Mouse (Mus musculus) intestine, embryonic 15.5 days (tissue): Measurements from ENCODE around the gene Lmntd2. TPM values are rescaled to one million over a fixed set of nuclear protein-coding genes. Genes with fewer than 3 reads are reported as not detected.

Experiments
- ATAC-seq: fragments of 200-750 bp; cut with Nextera tagmentation; 2 replicates; pipeline ENCODE4 v1.8.0; 2017; ENCODE audit warnings: moderate TSS enrichment, moderate library complexity
- H3K27ac ChIP-seq: fragments of 300-500 bp; sonication (generic); 2 replicates; pipeline ENCODE4 v1.5.1; 2015; ENCODE audit warnings: mild to moderate bottlenecking, inconsistent platforms
- H3K27me3 ChIP-seq: fragments of 300-500 bp; sonication (generic); replicated peaks from 2 replicates; pipeline ENCODE4 v1.6.1; 2015; ENCODE audit warnings: inconsistent platforms
- H3K36me3 ChIP-seq: fragments of 300-500 bp; sonication (generic); 2 replicates; pipeline ENCODE4 v1.6.1; 2015; ENCODE audit warnings: inconsistent platforms
- H3K4me1 ChIP-seq: fragments of 300-500 bp; sonication (generic); replicated peaks from 2 replicates; pipeline ENCODE4 v1.6.1; 2015; ENCODE audit warnings: inconsistent platforms
- H3K4me2 ChIP-seq: fragments of 300-500 bp; sonication (generic); replicated peaks from 2 replicates; pipeline ENCODE4 v1.6.1; 2015; ENCODE audit warnings: mild to moderate bottlenecking, inconsistent platforms
- H3K4me3 ChIP-seq: fragments of 300-500 bp; sonication (generic); replicated peaks from 2 replicates; pipeline ENCODE4 v1.5.1; 2015; ENCODE audit warnings: inconsistent platforms
- H3K9ac ChIP-seq: fragments of 300-500 bp; sonication (generic); 2 replicates; pipeline ENCODE4 v1.6.1; 2015; ENCODE audit warnings: inconsistent platforms
- H3K9me3 ChIP-seq: fragments of 300-500 bp; sonication (generic); 2 replicates; pipeline ENCODE4 v1.6.1; 2016; ENCODE audit warnings: inconsistent platforms
- WGBS: fragments of 180-500 bp; shearing (Covaris S2); methylation state at CpG from one replicate; pipeline ENCODE4 v1.1.7; 2015; 5-methylcytosine and 5-hydroxymethylcytosine counted together
- polyA plus RNA-seq: library from polyadenylated mRNA; unstranded; fragments of >200 nt; fragmentation: Nextera tagmentation; extraction: Ambion mirVana; gene quantifications from 2 replicates; pipeline ENCODE4 v1.2.1, GENCODE M21; 2015

The Lmntd2 gene
- polyA plus RNA-seq, 1 experiment from 2014 or later: 3.5 TPM

- H3K4me3 ChIP-seq: no peak overlapping the region
- H3K4me2 ChIP-seq: peak overlapping the region; percentile 83
- 0 out of 2 replicates have a peak overlapping the region, but pooled peaks have one; percentile 17 for H3K9ac ChIP-seq
- H3K4me1 ChIP-seq: peaks cover 42% of the 10 kb centered on the region
- 81% methylated on average over 4 of the region's 4 CpGs for WGBS
- no peaks in the 10 kb centered on the region for H3K27me3 ChIP-seq
- H3K36me3 ChIP-seq: peaks cover 4% of the 10 kb centered on the region; the same call in 1 of the 2 replicates
- H3K27ac ChIP-seq: peak overlapping the region; percentile 91
- H3K9me3 ChIP-seq: no peaks in the 10 kb centered on the region
- ATAC-seq: no peak
These were observed 8.9 kb upstream of the Lmntd2 start for GRCm38 (mm10) chr7:141222696-141223215.

DNA sequence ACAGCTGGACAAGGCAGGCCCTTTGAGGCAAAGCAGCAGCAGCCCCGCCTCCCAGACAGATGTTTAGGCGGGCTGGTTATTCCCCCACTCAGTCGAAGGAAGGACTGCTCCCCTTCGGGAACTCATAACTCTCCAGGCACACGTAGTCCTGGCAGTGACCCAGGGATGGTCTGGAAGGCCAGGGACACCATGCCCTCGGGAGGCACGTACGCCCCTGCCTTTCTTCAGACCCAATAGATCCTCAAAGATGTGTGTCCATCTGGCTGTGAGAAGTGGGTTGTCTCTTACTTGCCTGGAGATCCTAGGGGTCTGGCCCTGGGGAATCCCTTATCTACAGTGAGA lies 8.2 kb upstream of the Lmntd2 start:
- Histone ChIP-seq H3K4me3 (peak overlapping the region; percentile 64), H3K9ac (peak overlapping the region; percentile 17), H3K27ac (peak overlapping the region; percentile 91), H3K4me1 (peaks cover 49% of the 10 kb centered on the region), H3K4me2 (peak overlapping the region; percentile 83), H3K36me3 (peaks cover 4% of the 10 kb centered on the region; the same call in 1 of the 2 replicates), H3K9me3 (no peaks in the 10 kb centered on the region), H3K27me3 (no peaks in the 10 kb centered on the region)
- 10% methylated on average over 8 of the region's 8 CpGs for WGBS
- ATAC-seq: no peak

GRCm38 (mm10) chr7:141221249-141222125 lies 7.6 kb upstream of the Lmntd2 start:
- Histone ChIP-seq H3K9ac (peak overlapping the region; percentile 85), H3K4me2 (peak overlapping the region; percentile 83), H3K4me1 (peaks cover 54% of the 10 kb centered on the region), H3K27ac (peak overlapping the region; percentile 91), H3K4me3 (peak overlapping the region; percentile 64), H3K36me3 (peaks cover 4% of the 10 kb centered on the region; the same call in 1 of the 2 replicates), H3K9me3 (no peaks in the 10 kb centered on the region), H3K27me3 (no peaks in the 10 kb centered on the region)
- WGBS: 3% methylated on average over 44 of the region's 44 CpGs
- ATAC-seq: peak; percentile 97

DNA sequence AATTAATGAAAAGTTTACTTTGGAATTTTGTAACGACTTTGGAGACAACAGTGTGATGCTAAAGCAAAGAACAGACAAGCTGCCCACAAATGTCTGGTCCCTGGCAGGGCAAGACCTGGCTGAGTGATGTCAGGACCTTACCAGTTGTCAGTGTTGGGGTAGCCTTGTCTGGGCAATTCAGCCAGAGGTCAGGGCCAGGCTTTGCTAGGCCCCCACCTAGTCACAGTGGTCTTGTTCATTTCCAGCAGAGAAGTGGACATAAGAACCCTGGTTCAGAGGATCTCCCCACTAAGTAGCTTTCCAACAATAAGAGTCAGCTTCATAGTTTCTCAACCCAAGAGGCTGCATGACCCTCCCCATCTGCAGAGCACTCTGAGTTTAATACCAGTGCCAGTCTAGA lies 6.5 kb upstream of the Lmntd2 start:
- Histone ChIP-seq H3K27me3 (no peaks in the 10 kb centered on the region), H3K27ac (peak overlapping the region; percentile 82; the same call in 1 of the 2 replicates), H3K36me3 (peaks cover 4% of the 10 kb centered on the region; the same call in 1 of the 2 replicates), H3K9me3 (no peaks in the 10 kb centered on the region), H3K9ac (peak overlapping the region; percentile 85; the same call in 1 of the 2 replicates), H3K4me1 (peaks cover 58% of the 10 kb centered on the region), H3K4me2 (peak overlapping the region; percentile 83), H3K4me3 (peak overlapping the region; percentile 64)
- no peak for ATAC-seq
- 70% methylated on average over 1 of the region's 1 CpGs for WGBS

- Histone ChIP-seq H3K4me2 (peak overlapping the region; percentile 83), H3K4me1 (peaks cover 62% of the 10 kb centered on the region), H3K36me3 (peaks cover 4% of the 10 kb centered on the region; the same call in 1 of the 2 replicates), H3K4me3 (no peak overlapping the region), H3K27me3 (no peaks in the 10 kb centered on the region), H3K9ac (peak overlapping the region; percentile 2; the same call in 1 of the 2 replicates), H3K27ac (no peak overlapping the region), H3K9me3 (no peaks in the 10 kb centered on the region)
- 94% methylated on average over 1 of the region's 1 CpGs for WGBS
- ATAC-seq: no peak
These were observed 5.7 kb upstream of the Lmntd2 start for GRCm38 (mm10) chr7:141219558-141220099.

GRCm38 (mm10) chr7:141218557-141219133 lies 4.8 kb upstream of the Lmntd2 start:
- peaks cover 4% of the 10 kb centered on the region; the same call in 1 of the 2 replicates for H3K36me3 ChIP-seq
- H3K9ac ChIP-seq: peak overlapping the region; percentile 26; the same call in 1 of the 2 replicates
- H3K4me2 ChIP-seq: peak overlapping the region; percentile 92
- WGBS: 68% methylated on average over 5 of the region's 5 CpGs
- peak overlapping the region; percentile 27; the same call in 1 of the 2 replicates for H3K27ac ChIP-seq
- peaks cover 66% of the 10 kb centered on the region for H3K4me1 ChIP-seq
- peak overlapping the region; percentile 71 for H3K4me3 ChIP-seq
- no peaks in the 10 kb centered on the region for H3K27me3 ChIP-seq
- no peak for ATAC-seq
- no peaks in the 10 kb centered on the region for H3K9me3 ChIP-seq

- H3K27ac ChIP-seq: peak overlapping the region; percentile 27; the same call in 1 of the 2 replicates
- H3K4me2 ChIP-seq: peak overlapping the region; percentile 92
- H3K9ac ChIP-seq: peak overlapping the region; percentile 34; the same call in 1 of the 2 replicates
- H3K4me3 ChIP-seq: peak overlapping the region; percentile 71
- H3K4me1 ChIP-seq: peaks cover 69% of the 10 kb centered on the region
- no peak for ATAC-seq
- H3K36me3 ChIP-seq: peaks cover 4% of the 10 kb centered on the region; the same call in 1 of the 2 replicates
- H3K9me3 ChIP-seq: no peaks in the 10 kb centered on the region
- WGBS: 64% methylated on average over 3 of the region's 3 CpGs
- H3K27me3 ChIP-seq: no peaks in the 10 kb centered on the region
These were observed 4.3 kb upstream of the Lmntd2 start for GRCm38 (mm10) chr7:141218141-141218540.

GRCm38 (mm10) chr7:141217343-141218013 lies 3.6 kb upstream of the Lmntd2 start:
- peak overlapping the region; percentile 70 for H3K27ac ChIP-seq
- peak overlapping the region; percentile 92 for H3K4me2 ChIP-seq
- no peaks in the 10 kb centered on the region for H3K9me3 ChIP-seq
- peak overlapping the region; percentile 66 for H3K9ac ChIP-seq
- H3K4me1 ChIP-seq: peaks cover 62% of the 10 kb centered on the region
- peaks cover 4% of the 10 kb centered on the region; the same call in 1 of the 2 replicates for H3K36me3 ChIP-seq
- 86% methylated on average over 17 of the region's 17 CpGs for WGBS
- ATAC-seq: no peak
- H3K27me3 ChIP-seq: no peaks in the 10 kb centered on the region
- H3K4me3 ChIP-seq: peak overlapping the region; percentile 71

GRCm38 (mm10) chr7:141216894-141217293 lies 3.0 kb upstream of the Lmntd2 start:
- H3K9ac ChIP-seq: peak overlapping the region; percentile 66
- no peaks in the 10 kb centered on the region for H3K9me3 ChIP-seq
- peaks cover 4% of the 10 kb centered on the region; the same call in 1 of the 2 replicates for H3K36me3 ChIP-seq
- H3K4me2 ChIP-seq: peak overlapping the region; percentile 92
- H3K27ac ChIP-seq: peak overlapping the region; percentile 70
- peaks cover 57% of the 10 kb centered on the region for H3K4me1 ChIP-seq
- H3K27me3 ChIP-seq: no peaks in the 10 kb centered on the region
- H3K4me3 ChIP-seq: peak overlapping the region; percentile 71
- ATAC-seq: no peak
- WGBS: 71% methylated on average over 11 of the region's 11 CpGs

GRCm38 (mm10) chr7:141215880-141216733 lies 2.2 kb upstream of the Lmntd2 start:
- ATAC-seq: peak; percentile 76
- Histone ChIP-seq H3K27me3 (no peaks in the 10 kb centered on the region), H3K4me1 (peaks cover 58% of the 10 kb centered on the region), H3K27ac (peak overlapping the region; percentile 97), H3K4me3 (peak overlapping the region; percentile 71), H3K9me3 (no peaks in the 10 kb centered on the region), H3K9ac (peak overlapping the region; percentile 66), H3K36me3 (peaks cover 4% of the 10 kb centered on the region; the same call in 1 of the 2 replicates), H3K4me2 (peak overlapping the region; percentile 92)
- WGBS: under 1% methylated on average over 42 of the region's 42 CpGs
